Mouse (Mus musculus): Measurements from ENCODE around the gene Cd5l. TPM values are rescaled to one million over a fixed set of nuclear protein-coding genes. Genes with fewer than 3 reads are reported as not detected.
"Not testable (repeated sequence)": the region's sequence is repeated elsewhere in the genome, so short reads cannot be mapped to it uniquely, and the experiment has no call there.

The Cd5l gene
- polyA plus RNA-seq, 1 experiment from 2014 or later, result not detected

- no peak for ATAC-seq (ENCODE audit: low FRiP score)
- no peaks in the 10 kb centered on the region for H3K36me3 ChIP-seq
- H3K4me2 ChIP-seq (replicated peaks), result no peak overlapping the region
- WGBS, result 79% methylated on average over 6 of the region's 6 CpGs
- H3K4me3 ChIP-seq, result no peak overlapping the region
- H3K9me3 ChIP-seq (replicated peaks), result no peaks in the 10 kb centered on the region
- no peak overlapping the region for H3K9ac ChIP-seq
- no peak overlapping the region for H3K27ac ChIP-seq
- no peaks in the 10 kb centered on the region for H3K4me1 ChIP-seq
- H3K27me3 ChIP-seq, result no peaks in the 10 kb centered on the region
Observed at GRCm38 (mm10) chr3:87377719-87378118, 20.0 kb downstream of the Cd5l start.

- not testable (repeated sequence) for ATAC-seq (ENCODE audit: low FRiP score); H3K9ac ChIP-seq
Observed at GRCm38 (mm10) chr3:87379641-87380315, 22.1 kb downstream of the Cd5l start.

GRCm38 (mm10) chr3:87381806-87382712 is 24.4 kb downstream of the Cd5l start:
- Histone ChIP-seq H3K4me1 (no peaks in the 10 kb centered on the region), H3K4me3 (no peak overlapping the region), H3K27ac (no peak overlapping the region), H3K27me3 (no peaks in the 10 kb centered on the region), H3K36me3 (no peaks in the 10 kb centered on the region), H3K9ac (no peak overlapping the region), H3K4me2 (replicated peaks) (no peak overlapping the region), H3K9me3 (replicated peaks) (no peaks in the 10 kb centered on the region)
- ATAC-seq (ENCODE audit: low FRiP score), result no peak
- 69% methylated on average over 6 of the region's 7 CpGs for WGBS

More at GRCm38 (mm10) chr3:87379641-87380315, 22.1 kb downstream of the Cd5l start:
- not testable (repeated sequence) for H3K4me1 ChIP-seq; H3K4me2 ChIP-seq (replicated peaks); H3K27me3 ChIP-seq; H3K9me3 ChIP-seq (replicated peaks); H3K27ac ChIP-seq; H3K36me3 ChIP-seq; H3K4me3 ChIP-seq
- WGBS, result 93% methylated on average over 2 of the region's 2 CpGs

GRCm38 (mm10) chr3:87383308-87383707 is 25.6 kb downstream of the Cd5l start:
- Histone ChIP-seq H3K9ac (no peak overlapping the region), H3K27me3 (no peaks in the 10 kb centered on the region), H3K4me1 (no peaks in the 10 kb centered on the region), H3K36me3 (no peaks in the 10 kb centered on the region), H3K4me2 (replicated peaks) (no peak overlapping the region), H3K4me3 (no peak overlapping the region), H3K27ac (no peak overlapping the region), H3K9me3 (replicated peaks) (no peaks in the 10 kb centered on the region)
- ATAC-seq (ENCODE audit: low FRiP score), result no peak
- 92% methylated on average over 3 of the region's 3 CpGs for WGBS

GRCm38 (mm10) chr3:87385105-87385504 is 27.4 kb downstream of the Cd5l start:
- Histone ChIP-seq H3K36me3 (no peaks in the 10 kb centered on the region), H3K4me3 (no peak overlapping the region), H3K9me3 (replicated peaks) (no peaks in the 10 kb centered on the region), H3K27me3 (no peaks in the 10 kb centered on the region), H3K4me2 (replicated peaks) (no peak overlapping the region), H3K9ac (no peak overlapping the region), H3K4me1 (no peaks in the 10 kb centered on the region), H3K27ac (no peak overlapping the region)
- no peak for ATAC-seq (ENCODE audit: low FRiP score)
- WGBS, result 90% methylated on average over 9 of the region's 9 CpGs

- Histone ChIP-seq H3K27ac (no peak overlapping the region), H3K4me1 (no peaks in the 10 kb centered on the region), H3K4me2 (replicated peaks) (no peak overlapping the region), H3K36me3 (no peaks in the 10 kb centered on the region), H3K9me3 (replicated peaks) (no peaks in the 10 kb centered on the region), H3K4me3 (no peak overlapping the region), H3K9ac (no peak overlapping the region), H3K27me3 (no peaks in the 10 kb centered on the region)
- 82% methylated on average over 1 of the region's 1 CpGs for WGBS
- no peak for ATAC-seq (ENCODE audit: low FRiP score)
Observed at GRCm38 (mm10) chr3:87390935-87391334, 33.3 kb downstream of the Cd5l start.

- no peaks in the 10 kb centered on the region for H3K4me1 ChIP-seq
- no peak overlapping the region for H3K4me2 ChIP-seq (replicated peaks)
- ATAC-seq (ENCODE audit: low FRiP score), result no peak
- H3K27ac ChIP-seq, result no peak overlapping the region
- no peak overlapping the region for H3K9ac ChIP-seq
- 69% methylated on average over 4 of the region's 4 CpGs for WGBS
- H3K36me3 ChIP-seq, result no peaks in the 10 kb centered on the region
- H3K4me3 ChIP-seq, result no peak overlapping the region
- no peaks in the 10 kb centered on the region for H3K9me3 ChIP-seq (replicated peaks)
- H3K27me3 ChIP-seq, result no peaks in the 10 kb centered on the region
Observed at GRCm38 (mm10) chr3:87398809-87399208, 41.1 kb downstream of the Cd5l start.

GRCm38 (mm10) chr3:87399906-87400305 is 42.2 kb downstream of the Cd5l start:
- H3K4me3 ChIP-seq, result no peak overlapping the region
- no peak overlapping the region for H3K27ac ChIP-seq
- no peak for ATAC-seq (ENCODE audit: low FRiP score)
- no peak overlapping the region for H3K4me2 ChIP-seq (replicated peaks)
- 84% methylated on average over 4 of the region's 4 CpGs for WGBS
- H3K9ac ChIP-seq, result no peak overlapping the region
- no peaks in the 10 kb centered on the region for H3K27me3 ChIP-seq
- no peaks in the 10 kb centered on the region for H3K4me1 ChIP-seq
- no peaks in the 10 kb centered on the region for H3K9me3 ChIP-seq (replicated peaks)
- no peaks in the 10 kb centered on the region for H3K36me3 ChIP-seq

GRCm38 (mm10) chr3:87401321-87401720 is 43.6 kb downstream of the Cd5l start:
- Histone ChIP-seq H3K4me2 (replicated peaks) (no peak overlapping the region), H3K4me1 (no peaks in the 10 kb centered on the region), H3K9ac (no peak overlapping the region), H3K27ac (no peak overlapping the region), H3K9me3 (replicated peaks) (no peaks in the 10 kb centered on the region), H3K36me3 (no peaks in the 10 kb centered on the region), H3K4me3 (no peak overlapping the region), H3K27me3 (no peaks in the 10 kb centered on the region)
- 63% methylated on average over 5 of the region's 5 CpGs for WGBS
- ATAC-seq (ENCODE audit: low FRiP score), result no peak

- H3K4me1 ChIP-seq, result 0 out of 2 replicates have a peak, but pooled peaks cover 2% of the 10 kb centered on the region
- H3K4me2 ChIP-seq (replicated peaks), result no peak overlapping the region
- H3K27me3 ChIP-seq, result no peaks in the 10 kb centered on the region
- 32% methylated on average over 4 of the region's 4 CpGs for WGBS
- H3K27ac ChIP-seq, result no peak overlapping the region
- H3K4me3 ChIP-seq, result no peak overlapping the region
- no peaks in the 10 kb centered on the region for H3K9me3 ChIP-seq (replicated peaks)
- no peak for ATAC-seq (ENCODE audit: low FRiP score)
- H3K9ac ChIP-seq, result no peak overlapping the region
- no peaks in the 10 kb centered on the region for H3K36me3 ChIP-seq
Observed at GRCm38 (mm10) chr3:87408171-87408570, 50.5 kb downstream of the Cd5l start.

GRCm38 (mm10) chr3:87409196-87409935 is 51.7 kb downstream of the Cd5l start:
- H3K4me2 ChIP-seq (replicated peaks), result no peak overlapping the region
- no peaks in the 10 kb centered on the region for H3K27me3 ChIP-seq
- H3K4me1 ChIP-seq, result 0 out of 2 replicates have a peak, but pooled peaks cover 2% of the 10 kb centered on the region
- WGBS, result 85% methylated on average over 4 of the region's 4 CpGs
- H3K9ac ChIP-seq, result no peak overlapping the region
- no peak for ATAC-seq (ENCODE audit: low FRiP score)
- no peaks in the 10 kb centered on the region for H3K36me3 ChIP-seq
- no peak overlapping the region for H3K4me3 ChIP-seq
- H3K9me3 ChIP-seq (replicated peaks), result no peaks in the 10 kb centered on the region
- no peak overlapping the region for H3K27ac ChIP-seq

- Histone ChIP-seq H3K27me3 (no peaks in the 10 kb centered on the region), H3K9me3 (replicated peaks) (no peaks in the 10 kb centered on the region), H3K27ac (no peak overlapping the region), H3K4me1 (0 out of 2 replicates have a peak, but pooled peaks cover 2% of the 10 kb centered on the region), H3K4me2 (replicated peaks) (no peak overlapping the region), H3K36me3 (no peaks in the 10 kb centered on the region), H3K4me3 (no peak overlapping the region), H3K9ac (no peak overlapping the region)
- ATAC-seq (ENCODE audit: low FRiP score), result no peak
- WGBS, result 83% methylated on average over 6 of the region's 6 CpGs
Observed at GRCm38 (mm10) chr3:87410605-87411004, 52.9 kb downstream of the Cd5l start.
